Mouse (Mus musculus): Measurements from ENCODE around the gene Usp39.

GRCm38 (mm10) chr6:72392341-72392740 is 47.4 kb upstream of the Usp39 start:
- TF ChIP-seq POLR2A (IDR thresholded peaks at IDR 0.05; ENCODE audit: low read depth, low read length): no peak
- no peak for TF ChIP-seq CTCF (IDR thresholded peaks at IDR 0.05; ENCODE audit: extremely low read depth, insufficient read length, insufficient replicate concordance, low read depth, low read length)
